Mouse (Mus musculus): ENCODE measurements around the gene Syne1.

GRCm38 (mm10) chr10:5378969-5379368, 172.3 kb downstream of the Syne1 start:
- TF ChIP-seq REST (IDR thresholded peaks at IDR 0.05; ENCODE audit: insufficient read depth, insufficient read length): no peak
- no peak for TF ChIP-seq POLR2A (IDR thresholded peaks at IDR 0.05; ENCODE audit: insufficient read length, low read depth)
- no peak for TF ChIP-seq MAX (IDR thresholded peaks at IDR 0.05; ENCODE audit: low read depth)
- no peak for TF ChIP-seq TCF12 (IDR thresholded peaks at IDR 0.05; ENCODE audit: insufficient read depth, poor library complexity, severe bottlenecking)
- TF ChIP-seq MYOG (IDR thresholded peaks at IDR 0.05; ENCODE audit: control insufficient read depth in 1 of 3, insufficient read depth in 1 of 3, insufficient read length in 2 of 3, low read depth in 2 of 3): no peak
- no peak for TF ChIP-seq MYOD1 (IDR thresholded peaks at IDR 0.05; ENCODE audit: control insufficient read depth in 1 of 3, insufficient read length in 2 of 3, low read depth in 2 of 3)
- no peak for TF ChIP-seq E2F4 (IDR thresholded peaks at IDR 0.05; ENCODE audit: insufficient read depth)
- TF ChIP-seq USF1 (IDR thresholded peaks at IDR 0.05; ENCODE audit: low read depth): no peak
- TF ChIP-seq SRF (IDR thresholded peaks at IDR 0.05; ENCODE audit: control insufficient read depth, insufficient read length, low read depth): no peak
- no peak for TF ChIP-seq CEBPB (IDR thresholded peaks at IDR 0.05; ENCODE audit: insufficient read depth, poor library complexity, severe bottlenecking)
- TF ChIP-seq TCF3 (IDR thresholded peaks at IDR 0.05; ENCODE audit: insufficient read length, low read depth): no peak
- no peak for TF ChIP-seq POLR2AphosphoS2 (IDR thresholded peaks at IDR 0.05; ENCODE audit: insufficient read length, low read depth)

Data from myocyte (in vitro differentiated cells).